Mouse (Mus musculus) left cerebral cortex, adult 18-20 months (tissue): Measurements from ENCODE around the gene Gipr. TPM values are rescaled to one million over a fixed set of nuclear protein-coding genes. Genes with fewer than 3 reads are reported as not detected.
A peak's percentile ranks its signal among the peaks of the same experiment; 100 is the strongest.

Experiments used
- DNase-seq, 2 experiments: peaks; one replicate each; pipeline ENCODE4 v3.0.0; 2021 to 2022; ENCODE audit warnings: low spot score in 2 of 2, mixed read lengths in 1 of 2
- long read RNA-seq, 2 experiments: library from polyadenylated mRNA; stranded (forward); transcript quantifications; one replicate each; pipeline ENCODE4 v2.0.0; 2021
- total RNA-seq, 2 experiments: library from RNA; stranded (reverse); gene quantifications; 2 replicates each; pipeline ENCODE4 v1.2.3; 2021

The Gipr gene
- total RNA-seq, result 1 to 10 TPM; 1.4 to 1.8 TPM
- long read RNA-seq, experiment 1, partial matches to known transcripts, result 0 of 2 reads
- long read RNA-seq, experiment 1, other reads (novel, unspliced or antisense), result 2 of 2 reads
- long read RNA-seq, experiment 2, partial matches to known transcripts, result 1 of 1 reads
- long read RNA-seq, experiment 2, other reads (novel, unspliced or antisense), result 0 of 1 reads

- DNase-seq, result no peak
These were observed at the start of gene Gipr for GRCm38 (mm10) chr7:19165656-19166423. Gene Gipr, minus strand, starts transcription at chr7:19166127.

DNA sequence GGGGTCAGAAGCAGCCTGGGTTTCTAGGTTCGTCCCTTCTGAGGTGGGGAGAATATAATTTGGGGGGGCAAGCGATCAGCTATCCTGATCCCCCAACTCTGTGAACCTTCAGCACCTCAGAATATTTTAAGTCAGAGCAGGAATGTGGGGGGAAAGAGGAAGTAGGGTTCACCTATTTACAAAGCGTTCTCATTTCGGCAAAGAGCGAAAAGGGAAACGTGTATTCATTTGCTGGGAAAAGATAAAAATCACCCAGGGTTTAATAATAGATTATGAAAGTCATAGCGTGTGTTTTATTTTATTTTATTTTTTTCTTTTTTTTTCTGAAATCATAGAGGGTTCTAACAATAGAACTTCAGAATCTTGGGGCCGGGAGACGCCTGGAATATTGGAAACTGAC is 49.0 kb upstream of the Gipr start:
- no peak for DNase-seq

- DNase-seq, result no peak
These were observed 48.4 kb upstream of the Gipr start for GRCm38 (mm10) chr7:19214369-19214768.

DNA sequence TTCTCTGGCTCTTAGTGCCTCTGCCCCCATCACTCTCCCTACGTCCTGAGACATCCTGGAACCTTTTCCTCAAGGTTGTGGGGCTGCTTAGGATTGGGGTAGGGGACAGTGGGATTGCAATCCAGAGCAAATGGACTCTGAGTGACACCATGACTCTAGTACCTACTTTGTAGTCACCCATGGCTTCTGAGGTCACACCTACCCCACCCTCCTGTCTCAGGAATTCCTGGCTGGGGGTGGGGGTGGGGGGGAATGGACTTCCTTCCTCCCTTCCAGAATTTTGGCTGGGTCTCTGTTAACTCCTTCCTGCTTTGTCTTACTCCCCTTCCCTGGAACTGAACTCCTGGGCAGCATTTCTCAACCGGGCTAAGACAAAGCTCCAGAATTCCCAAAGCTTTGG is 47.5 kb upstream of the Gipr start:
- no peak for DNase-seq

- no peak for DNase-seq
These were observed 46.2 kb upstream of the Gipr start, which contains the start of gene Gpr4 for GRCm38 (mm10) chr7:19211996-19212755. Gene Gpr4, plus strand, starts transcription at chr7:19212538.

GRCm38 (mm10) chr7:19211041-19211675 is 45.2 kb upstream of the Gipr start:
- DNase-seq, result no peak

- no peak for DNase-seq
These were observed 44.1 kb upstream of the Gipr start for GRCm38 (mm10) chr7:19210010-19210409.

- no peak for DNase-seq
These were observed 43.6 kb upstream of the Gipr start for GRCm38 (mm10) chr7:19209494-19209893.

- peak; percentile 26 to 64 for DNase-seq
These were observed 43.1 kb upstream of the Gipr start for GRCm38 (mm10) chr7:19208944-19209472.

GRCm38 (mm10) chr7:19208201-19208910 is 42.4 kb upstream of the Gipr start:
- no peak for DNase-seq

- DNase-seq, result no peak
These were observed 36.3 kb upstream of the Gipr start for GRCm38 (mm10) chr7:19202065-19202850.

DNA sequence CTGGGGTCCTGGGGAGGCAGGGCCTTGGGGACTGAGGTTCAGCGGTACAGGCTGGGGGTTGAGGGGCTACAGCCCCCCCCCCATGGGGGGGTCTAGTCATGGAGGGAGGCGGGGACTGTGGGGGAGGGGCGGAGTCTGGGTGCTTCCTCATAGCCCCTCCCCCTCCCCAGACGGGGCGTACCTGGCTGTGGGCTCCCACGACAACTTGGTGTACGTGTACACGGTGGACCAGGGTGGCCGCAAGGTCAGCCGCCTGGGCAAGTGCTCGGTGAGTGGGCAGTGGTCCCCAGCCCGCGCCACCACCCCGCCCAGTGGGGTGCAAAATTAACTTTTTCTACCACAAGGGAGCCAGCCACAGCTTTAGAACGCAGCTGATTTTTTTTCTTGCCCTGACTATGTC is 35.7 kb upstream of the Gipr start:
- no peak for DNase-seq

GRCm38 (mm10) chr7:19197985-19198384 is 32.1 kb upstream of the Gipr start:
- DNase-seq, result no peak

- DNase-seq, result peak in 1 of 2 experiments; percentile 66
These were observed 30.7 kb upstream of the Gipr start for GRCm38 (mm10) chr7:19196676-19197075.

DNA sequence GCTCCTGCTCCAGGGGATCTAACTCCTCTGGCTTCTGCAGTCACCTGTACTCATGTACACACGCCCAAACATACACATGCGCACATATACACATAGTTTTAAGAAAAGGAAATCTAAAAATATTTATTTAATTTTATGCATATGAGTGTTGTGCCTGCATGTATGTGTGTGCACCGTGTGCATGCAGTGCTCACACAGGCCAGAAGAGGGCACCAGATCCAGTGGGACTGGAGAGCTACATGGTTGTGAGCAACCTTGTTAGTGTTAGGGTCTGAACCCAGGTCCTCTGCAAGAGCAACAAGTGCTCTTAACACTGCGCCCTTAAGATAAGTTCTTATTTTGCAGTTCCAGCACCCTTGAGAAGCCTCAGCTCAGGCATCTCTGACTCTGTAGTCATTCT is 28.7 kb upstream of the Gipr start:
- DNase-seq, result no peak

DNA sequence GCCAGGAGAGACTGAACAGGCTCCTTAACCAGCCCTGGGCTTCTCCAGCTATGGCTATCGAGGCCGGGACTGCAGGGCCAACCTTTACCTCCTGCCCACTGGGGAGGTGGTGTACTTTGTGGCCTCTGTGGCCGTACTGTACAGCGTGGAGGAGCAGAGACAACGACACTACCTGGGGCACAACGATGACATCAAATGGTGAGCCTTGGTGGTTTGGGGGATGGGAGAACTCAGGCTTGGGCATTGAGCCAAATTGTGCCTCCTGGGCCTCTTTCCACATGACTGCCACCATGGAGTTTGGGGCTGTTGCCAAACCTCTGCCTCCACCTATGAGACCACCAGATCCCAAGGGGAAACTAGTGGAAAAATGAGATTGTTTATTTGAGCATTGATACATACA is 18.8 kb upstream of the Gipr start:
- no peak for DNase-seq

- no peak for DNase-seq
These were observed 18.3 kb upstream of the Gipr start for GRCm38 (mm10) chr7:19184250-19184649.

GRCm38 (mm10) chr7:19180862-19181429 is 15.0 kb upstream of the Gipr start:
- DNase-seq, result no peak

GRCm38 (mm10) chr7:19179936-19180335 is 14.0 kb upstream of the Gipr start:
- DNase-seq, result no peak

- peak; percentile 56 to 73 for DNase-seq
These were observed 13.2 kb upstream of the Gipr start for GRCm38 (mm10) chr7:19179173-19179572.
